Mouse (Mus musculus) cerebellum, postnatal 4 days (tissue): ENCODE measurements at regions not wholly inside any gene's neighbourhood (a gene's known extent, or its start where the extent isn't known, plus 50 kb on each side); places are given as distances from the start of the nearest gene placed in this dataset.

Source experiments
- DNase-seq, 2 experiments: peaks; one replicate each; pipeline ENCODE4 v3.0.0; 2022; ENCODE audit warnings: low spot score in 2 of 2, mixed read lengths in 1 of 2

DNA sequence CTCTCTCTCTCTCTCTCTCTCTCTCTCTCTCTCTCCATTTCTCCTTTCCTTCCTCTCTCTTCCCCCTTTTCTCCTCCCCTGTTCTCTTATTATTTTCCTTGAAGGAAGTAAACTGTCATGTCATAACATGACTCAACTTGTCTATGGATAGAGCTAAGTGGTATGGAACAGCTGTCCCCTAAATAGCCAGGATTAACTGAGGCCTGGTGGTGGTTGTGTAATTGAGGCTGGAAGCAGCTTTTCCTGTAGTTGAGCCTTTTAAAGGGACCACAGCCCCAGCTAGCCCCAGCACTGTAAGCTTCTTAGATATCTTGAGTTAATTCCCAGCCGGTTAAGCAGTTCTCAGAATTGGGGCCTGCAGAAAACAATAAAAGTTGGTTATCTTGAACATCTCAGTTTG, 243.7 kb upstream of the Nbea start:
- no peak for DNase-seq

DNA sequence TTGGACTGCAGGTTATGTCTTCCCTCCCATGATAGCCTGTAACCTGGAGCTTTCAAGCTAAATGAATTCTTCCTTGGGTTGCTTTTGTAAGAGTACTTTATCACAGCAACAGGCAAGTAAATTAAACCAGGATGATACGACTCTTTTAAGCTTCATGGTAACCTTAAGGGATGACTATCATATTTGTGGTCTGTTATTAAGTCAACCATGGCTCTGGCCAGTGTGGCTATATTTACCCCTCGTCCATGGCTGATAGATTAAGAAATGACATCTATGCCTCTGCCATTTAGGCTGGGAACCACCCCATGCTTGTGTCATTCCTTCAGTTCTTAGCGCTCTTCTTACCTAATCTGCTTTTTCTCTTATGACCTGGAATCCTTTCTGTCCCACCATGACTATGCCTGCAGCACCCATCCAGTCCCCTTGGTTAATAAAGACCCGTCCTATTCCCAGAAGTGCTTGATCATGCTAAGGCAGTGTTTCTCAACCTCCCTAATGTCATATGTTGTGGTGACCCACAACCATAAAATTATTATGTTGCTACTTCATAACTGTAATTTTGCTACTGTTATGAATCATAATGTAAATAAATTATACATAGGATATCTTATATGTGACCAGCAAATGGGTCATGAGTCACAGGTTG, 214.5 kb upstream of the Nbea start:
- no peak for DNase-seq

DNA sequence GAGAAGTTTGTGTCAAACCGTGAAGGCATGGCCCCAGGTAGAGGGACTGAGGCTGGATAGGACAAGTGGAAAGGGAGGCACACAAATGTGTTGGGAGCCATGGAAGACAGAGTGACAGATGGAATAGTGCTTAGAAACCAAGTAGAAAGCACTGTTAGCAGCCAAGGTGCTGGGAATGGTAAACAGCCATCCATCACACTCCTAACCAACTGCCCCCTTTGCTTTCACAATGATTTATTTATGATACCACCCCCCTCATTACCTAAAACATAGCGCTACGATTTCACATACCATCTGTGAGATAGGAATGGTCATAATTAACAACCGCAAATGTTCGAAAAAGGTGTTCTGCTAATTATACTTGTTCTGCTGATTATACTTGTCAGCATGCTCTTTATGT, 209.6 kb upstream of the Nbea start:
- DNase-seq, result no peak

DNA sequence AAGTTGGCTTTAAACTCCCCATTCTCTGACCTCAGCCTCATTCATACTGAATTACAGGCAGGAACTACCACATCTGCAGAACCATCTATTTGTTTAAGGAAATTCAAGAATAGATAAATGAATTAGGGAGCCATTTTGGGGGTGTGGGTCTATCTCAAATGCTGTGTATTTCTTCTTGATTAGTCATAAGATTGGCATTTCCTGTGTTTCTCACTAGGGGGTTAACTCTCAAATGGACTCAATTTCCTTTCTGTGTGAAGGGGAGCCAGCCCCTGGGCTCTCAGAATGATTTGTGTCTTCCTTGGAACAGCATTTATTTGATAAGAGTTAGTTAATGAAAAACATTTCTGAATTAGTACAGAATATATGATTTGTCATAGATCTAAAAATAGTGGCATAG, 196.8 kb upstream of the Nbea start:
- no peak for DNase-seq

DNA sequence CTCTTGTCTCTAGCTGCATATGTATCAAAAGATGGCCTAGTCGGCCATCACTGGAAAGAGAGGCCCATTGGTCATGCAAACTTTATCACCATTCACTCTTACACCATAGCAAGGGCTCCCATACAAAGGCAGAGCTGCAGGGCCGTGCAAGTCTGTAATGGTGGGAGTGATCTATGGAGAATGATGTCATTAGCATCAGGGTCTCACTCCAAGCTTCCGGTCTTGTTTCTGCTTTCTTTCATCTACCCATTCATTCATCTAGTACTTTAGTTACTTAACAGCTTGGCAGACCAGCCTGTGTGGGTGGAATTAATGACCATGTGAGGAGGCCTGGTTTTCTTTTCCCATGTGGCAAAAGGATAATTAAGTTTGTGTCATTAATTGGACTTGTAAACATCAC, 196.0 kb upstream of the Nbea start:
- DNase-seq, result no peak

DNA sequence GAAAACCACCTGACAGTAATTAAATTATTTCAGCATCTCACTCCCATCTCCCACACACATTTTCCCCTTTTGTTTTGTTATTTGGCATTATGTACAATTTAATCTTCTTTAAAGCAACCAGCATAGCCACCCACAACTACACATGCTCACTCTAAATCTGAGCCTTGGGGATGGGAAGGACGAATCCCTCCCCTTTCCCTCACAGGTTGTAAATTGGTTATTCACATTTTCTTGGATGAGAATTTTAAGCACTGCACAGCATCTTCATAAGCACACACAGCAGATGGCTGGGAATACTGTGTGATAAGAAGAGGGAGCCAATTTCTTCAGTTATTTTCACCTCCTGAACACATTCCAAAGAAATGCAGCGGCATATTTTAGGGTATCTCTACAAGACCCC, 179.0 kb upstream of the Nbea start:
- DNase-seq, result no peak

DNA sequence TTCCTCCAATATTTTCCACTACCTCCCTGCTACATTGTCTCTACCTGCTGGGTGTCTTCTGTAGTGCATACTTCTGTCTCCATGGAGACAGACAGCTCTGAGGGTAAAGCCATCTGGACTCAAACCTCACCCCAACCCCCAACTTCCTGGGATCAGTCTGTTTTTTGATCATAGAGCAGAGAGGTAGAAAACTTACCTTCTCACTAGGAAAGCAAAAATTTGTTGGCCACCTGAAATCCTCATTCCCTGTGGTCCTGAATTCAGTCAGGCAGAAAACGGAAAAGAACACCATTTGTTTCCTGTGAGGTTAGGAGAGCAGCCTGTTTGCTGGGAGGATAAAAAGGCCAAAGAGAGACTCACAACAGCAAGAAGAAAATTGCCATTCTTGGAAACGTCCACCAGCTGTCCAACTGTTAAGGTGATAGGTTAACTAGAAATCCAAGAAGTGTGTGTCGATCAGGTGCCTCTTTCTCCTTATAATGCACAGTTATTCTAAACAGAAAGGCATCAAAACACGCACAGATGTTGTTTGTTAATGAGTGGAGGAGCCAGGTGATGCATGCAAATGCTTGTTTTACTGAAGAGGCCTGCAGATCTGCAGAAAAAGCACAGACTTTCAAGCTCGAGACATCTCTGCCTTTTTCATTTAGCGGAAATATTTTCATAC, 173.7 kb upstream of the Nbea start:
- DNase-seq, result peak in 1 of 2 experiments; percentile 31

DNA sequence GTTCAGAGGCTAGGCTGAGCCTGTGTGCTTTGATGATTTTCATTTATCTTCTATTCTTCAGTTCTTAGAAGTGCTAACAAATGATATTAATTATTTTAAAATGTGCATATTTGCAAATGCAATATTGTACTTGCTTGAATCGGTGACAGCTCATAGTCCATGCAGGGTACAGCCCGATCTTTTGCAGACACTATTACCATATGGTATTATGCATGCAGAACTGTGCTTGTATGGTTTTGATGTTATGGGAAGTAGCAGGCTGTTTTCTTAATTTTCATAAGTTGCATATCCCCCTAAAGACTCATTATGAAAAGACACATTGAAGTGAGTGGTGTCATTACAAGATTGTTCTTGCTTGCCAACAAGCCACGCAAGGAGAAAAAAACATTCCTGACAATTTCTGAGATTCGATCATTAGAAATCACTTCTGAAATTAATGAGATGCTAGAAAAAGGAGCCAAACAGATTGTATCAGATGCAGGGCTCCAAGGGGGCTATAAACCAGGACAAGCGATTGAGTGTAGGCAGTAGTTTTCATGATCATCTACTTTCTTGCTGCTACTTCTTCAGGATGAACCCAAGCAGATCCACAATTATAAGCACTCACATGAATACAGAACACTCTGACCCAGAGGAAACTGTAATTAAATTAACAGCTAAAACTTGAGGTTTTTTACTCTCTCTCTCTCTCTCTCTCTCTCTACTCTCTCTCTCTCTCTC, 172.8 kb upstream of the Nbea start:
- no peak for DNase-seq
